Mouse (Mus musculus): Measurements from ENCODE around the gene Gm20547.
"Not testable (repeated sequence)": the region's sequence is repeated elsewhere in the genome, so short reads cannot be mapped to it uniquely, and the experiment has no call there.

DNA sequence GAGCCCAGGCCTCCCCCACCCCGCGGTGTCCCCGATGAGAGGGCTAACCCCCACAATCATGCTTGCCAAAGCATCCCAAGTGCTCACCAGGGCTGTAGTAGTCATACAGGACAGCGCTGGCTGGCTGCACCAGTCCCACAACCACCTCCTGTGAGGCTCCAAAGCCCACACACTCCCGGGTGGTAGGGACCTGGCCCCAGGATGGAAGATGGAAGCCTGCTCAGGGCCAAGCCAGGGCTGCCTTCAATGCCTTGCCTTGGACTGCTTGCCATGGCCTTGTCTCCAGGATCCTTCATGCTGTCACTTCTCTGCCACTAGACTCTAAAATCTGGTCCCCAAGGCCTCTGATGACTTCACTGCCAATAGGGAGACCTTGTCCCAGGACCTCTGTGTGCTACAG is 71.4 kb downstream of the Gm20547 start:
- not testable (repeated sequence) for TF ChIP-seq CTCF (IDR thresholded peaks at IDR 0.05; ENCODE audit: low read depth); EP300 (optimal IDR thresholded peaks at IDR 0.05)
